Mouse (Mus musculus) thymus, postnatal 14 days (tissue): ENCODE measurements around the gene Gmpr2.

ENCODE experiments used
- DNase-seq: peaks from one replicate; pipeline ENCODE4 v3.0.0; 2021

Gene Gmpr2

GRCm38 (mm10) chr14:55726261-55726660 lies 54.5 kb downstream of the Gmpr2 start:
- no peak for DNase-seq

GRCm38 (mm10) chr14:55727889-55728685 lies 56.3 kb downstream of the Gmpr2 start:
- DNase-seq, result no peak
